Mouse (Mus musculus) neural tube, embryonic 13.5 days (tissue): ENCODE measurements around the gene Pard3. TPM values are rescaled to one million over a fixed set of nuclear protein-coding genes. Genes with fewer than 3 reads are reported as not detected.

Experiments used
- ATAC-seq: fragments of 200-750 bp; cut with Nextera tagmentation; 2 replicates; pipeline ENCODE4 v1.8.0; 2017; ENCODE audit warnings: low read depth, mild to moderate bottlenecking, moderate TSS enrichment, moderate library complexity
- H3K27ac ChIP-seq: fragments of 300-500 bp; sonication (generic); replicated peaks from 2 replicates; pipeline ENCODE4 v1.5.1; 2015; ENCODE audit warnings: moderate library complexity, mild to moderate bottlenecking, inconsistent platforms
- H3K27me3 ChIP-seq: fragments of 300-500 bp; sonication (generic); 2 replicates; pipeline ENCODE4 v1.6.1; 2015; ENCODE audit warnings: mild to moderate bottlenecking, inconsistent platforms
- H3K36me3 ChIP-seq: fragments of 300-500 bp; sonication (generic); 2 replicates; pipeline ENCODE4 v1.6.1; 2015; ENCODE audit warnings: mild to moderate bottlenecking, inconsistent platforms
- H3K4me1 ChIP-seq: fragments of 300-500 bp; sonication (generic); replicated peaks from 2 replicates; pipeline ENCODE4 v1.6.1; 2015; ENCODE audit warnings: inconsistent platforms
- H3K4me2 ChIP-seq: fragments of 300-500 bp; sonication (generic); 2 replicates; pipeline ENCODE4 v1.6.1; 2015; ENCODE audit warnings: inconsistent platforms, mild to moderate bottlenecking, moderate library complexity
- H3K4me3 ChIP-seq: fragments of 300-500 bp; sonication (generic); 2 replicates; pipeline ENCODE4 v1.5.1; 2015; ENCODE audit warnings: mild to moderate bottlenecking, inconsistent platforms
- H3K9ac ChIP-seq: fragments of 300-500 bp; sonication (generic); 2 replicates; pipeline ENCODE4 v1.6.1; 2015; ENCODE audit warnings: moderate library complexity, mild to moderate bottlenecking, inconsistent platforms
- H3K9me3 ChIP-seq: fragments of 300-500 bp; sonication (generic); 2 replicates; pipeline ENCODE4 v1.6.1; 2016; ENCODE audit warnings: inconsistent platforms
- WGBS: fragments of 180-500 bp; shearing (Covaris S2); methylation state at CpG from one replicate; pipeline ENCODE4 v1.1.7; 2015; 5-methylcytosine and 5-hydroxymethylcytosine counted together
- polyA plus RNA-seq: library from polyadenylated mRNA; unstranded; fragments of >200 nt; fragmentation: Nextera tagmentation; extraction: Ambion mirVana; gene quantifications from 2 replicates; pipeline ENCODE4 v1.2.1, GENCODE M21; 2015

Pard3 gene
- polyA plus RNA-seq, 1 experiment from 2014 or later, result 20.9 TPM

DNA sequence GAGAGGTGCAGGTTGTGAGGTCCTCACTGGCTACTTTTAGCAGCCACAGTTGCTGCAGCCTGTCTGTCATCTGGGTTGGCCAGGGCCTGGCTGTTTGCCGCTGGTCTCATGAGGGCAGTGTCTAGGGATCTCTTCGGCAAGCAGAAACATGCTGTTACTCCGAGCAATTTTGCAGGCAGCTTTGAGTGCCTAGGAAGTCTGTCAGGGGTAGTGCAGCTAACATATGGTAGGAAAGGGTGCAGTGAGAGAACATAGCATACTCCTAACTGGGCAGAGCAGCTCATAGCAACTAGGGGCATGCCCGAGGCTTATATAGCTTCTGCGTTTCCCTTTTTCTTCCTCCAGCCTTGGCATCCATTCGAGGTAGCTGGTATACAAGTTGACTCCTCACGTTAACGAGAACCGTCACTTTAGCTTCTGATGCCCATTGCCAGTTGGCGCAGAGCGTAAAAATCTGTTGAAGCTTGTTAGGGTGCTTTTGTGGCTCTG lies 54.7 kb downstream of the Pard3 start:
- no peak for ATAC-seq
- H3K4me1 ChIP-seq, result peaks cover 22% of the 10 kb centered on the region
- peak overlapping the region; percentile 38 for H3K27ac ChIP-seq
- no peak overlapping the region for H3K9ac ChIP-seq
- no peaks in the 10 kb centered on the region for H3K27me3 ChIP-seq
- no peaks in the 10 kb centered on the region for H3K36me3 ChIP-seq
- H3K9me3 ChIP-seq, result no peaks in the 10 kb centered on the region
- 73% methylated on average over 11 of the region's 11 CpGs for WGBS
- no peak overlapping the region for H3K4me3 ChIP-seq
- H3K4me2 ChIP-seq, result no peak overlapping the region

GRCm38 (mm10) chr8:127123391-127123790 lies 59.7 kb downstream of the Pard3 start:
- Histone ChIP-seq H3K9me3 (no peaks in the 10 kb centered on the region), H3K4me1 (peaks cover 49% of the 10 kb centered on the region), H3K9ac (no peak overlapping the region), H3K27me3 (no peaks in the 10 kb centered on the region), H3K27ac (no peak overlapping the region), H3K4me2 (no peak overlapping the region), H3K36me3 (no peaks in the 10 kb centered on the region), H3K4me3 (no peak overlapping the region)
- WGBS, result 91% methylated on average over 3 of the region's 3 CpGs
- no peak for ATAC-seq

- Histone ChIP-seq H3K4me3 (no peak overlapping the region), H3K9me3 (no peaks in the 10 kb centered on the region), H3K36me3 (no peaks in the 10 kb centered on the region), H3K27ac (no peak overlapping the region), H3K9ac (no peak overlapping the region), H3K4me1 (peaks cover 46% of the 10 kb centered on the region), H3K4me2 (no peak overlapping the region), H3K27me3 (no peaks in the 10 kb centered on the region)
- no peak for ATAC-seq
- WGBS, result 63% methylated on average over 8 of the region's 8 CpGs
These were observed 61.1 kb downstream of the Pard3 start for GRCm38 (mm10) chr8:127124795-127125194.

GRCm38 (mm10) chr8:127125686-127126683 lies 62.3 kb downstream of the Pard3 start:
- Histone ChIP-seq H3K9ac (0 out of 2 replicates have a peak overlapping the region, but pooled peaks have one; percentile 5), H3K36me3 (no peaks in the 10 kb centered on the region), H3K9me3 (no peaks in the 10 kb centered on the region), H3K27ac (no peak overlapping the region), H3K4me3 (no peak overlapping the region), H3K4me1 (peaks cover 55% of the 10 kb centered on the region), H3K4me2 (no peak overlapping the region), H3K27me3 (no peaks in the 10 kb centered on the region)
- WGBS, result 37% methylated on average over 11 of the region's 11 CpGs
- ATAC-seq, result no peak

DNA sequence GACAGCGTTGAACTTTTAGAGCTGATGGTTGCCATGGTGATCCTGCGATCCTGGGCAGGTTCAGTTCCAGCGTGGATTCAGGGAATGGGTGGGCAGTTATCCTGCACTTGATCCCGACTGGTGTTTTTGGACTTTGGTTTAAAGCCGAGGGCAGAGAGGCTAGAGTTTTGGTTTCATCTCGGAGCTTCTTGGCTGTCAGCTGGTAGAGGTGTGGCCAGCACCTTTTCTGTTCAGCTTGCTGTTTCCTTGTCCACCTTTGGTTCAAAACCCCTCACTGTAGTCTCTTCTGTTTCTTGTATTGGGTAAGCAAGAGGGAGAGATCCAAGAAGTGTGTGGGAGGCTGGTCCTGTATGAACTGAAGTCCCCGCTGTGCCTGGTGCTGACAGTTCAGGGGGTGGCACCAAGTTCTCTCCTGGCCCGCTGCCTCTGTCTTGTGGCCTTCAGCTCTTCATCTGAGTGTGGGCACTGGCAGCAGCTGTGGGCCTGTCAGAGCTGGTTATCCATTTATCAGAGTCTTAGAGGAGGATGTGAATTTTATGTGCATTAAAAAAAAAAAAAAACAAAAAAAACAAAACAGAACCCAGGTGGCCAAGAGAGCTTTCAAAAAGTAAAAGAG lies 65.2 kb downstream of the Pard3 start:
- no peak overlapping the region for H3K27ac ChIP-seq

GRCm38 (mm10) chr8:127134327-127134726 lies 70.6 kb downstream of the Pard3 start:
- Histone ChIP-seq H3K36me3 (no peaks in the 10 kb centered on the region), H3K4me2 (no peak overlapping the region), H3K27ac (no peak overlapping the region), H3K4me1 (peaks cover 39% of the 10 kb centered on the region), H3K9ac (no peak overlapping the region), H3K9me3 (no peaks in the 10 kb centered on the region), H3K27me3 (no peaks in the 10 kb centered on the region), H3K4me3 (no peak overlapping the region)
- 0 out of 2 replicates have a peak, but pooled peaks have one; percentile 9 for ATAC-seq
- WGBS, result 54% methylated on average over 5 of the region's 5 CpGs

More for the DNA sequence above, 65.2 kb downstream of the Pard3 start:
- no peak for ATAC-seq
- H3K36me3 ChIP-seq, result no peaks in the 10 kb centered on the region
- 46% methylated on average over 8 of the region's 8 CpGs for WGBS
- no peaks in the 10 kb centered on the region for H3K9me3 ChIP-seq
- H3K4me3 ChIP-seq, result no peak overlapping the region
- H3K9ac ChIP-seq, result no peak overlapping the region
- H3K27me3 ChIP-seq, result no peaks in the 10 kb centered on the region
- no peak overlapping the region for H3K4me2 ChIP-seq
- peaks cover 57% of the 10 kb centered on the region for H3K4me1 ChIP-seq

- no peaks in the 10 kb centered on the region for H3K36me3 ChIP-seq
- no peak for ATAC-seq
- no peak overlapping the region for H3K9ac ChIP-seq
- WGBS, result 69% methylated on average over 2 of the region's 2 CpGs
- no peaks in the 10 kb centered on the region for H3K9me3 ChIP-seq
- peaks cover 27% of the 10 kb centered on the region for H3K4me1 ChIP-seq
- H3K27ac ChIP-seq, result no peak overlapping the region
- H3K4me2 ChIP-seq, result no peak overlapping the region
- H3K4me3 ChIP-seq, result no peak overlapping the region
- H3K27me3 ChIP-seq, result no peaks in the 10 kb centered on the region
These were observed 72.5 kb downstream of the Pard3 start for GRCm38 (mm10) chr8:127136201-127136600.

- Histone ChIP-seq H3K27me3 (no peaks in the 10 kb centered on the region), H3K9me3 (no peaks in the 10 kb centered on the region), H3K9ac (no peak overlapping the region), H3K27ac (no peak overlapping the region), H3K4me2 (no peak overlapping the region), H3K4me3 (no peak overlapping the region), H3K4me1 (peaks cover 27% of the 10 kb centered on the region), H3K36me3 (no peaks in the 10 kb centered on the region)
- no peak for ATAC-seq
- WGBS, result 89% methylated on average over 2 of the region's 2 CpGs
These were observed 73.1 kb downstream of the Pard3 start for GRCm38 (mm10) chr8:127136781-127137180.

DNA sequence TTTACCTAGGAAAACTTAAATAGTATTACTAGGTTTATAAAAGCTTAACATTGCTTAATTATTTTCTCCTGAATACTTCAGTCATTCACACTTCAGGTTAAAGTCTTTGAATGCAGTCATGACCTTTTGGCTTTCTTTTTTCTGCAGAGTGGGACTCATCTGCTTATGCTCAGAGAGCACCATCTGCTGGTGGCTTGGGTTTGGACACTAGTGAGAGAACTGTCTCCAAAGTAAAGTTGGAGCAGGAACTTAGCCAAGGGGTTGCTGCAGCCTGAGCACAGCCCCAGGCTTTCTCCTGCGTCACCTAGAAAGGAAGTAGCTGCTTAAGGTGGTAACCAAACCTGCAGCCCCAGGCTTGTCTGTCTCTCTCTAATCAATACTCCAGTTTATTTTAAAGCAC lies 75.5 kb downstream of the Pard3 start:
- 27% methylated on average over 1 of the region's 1 CpGs for WGBS
- no peaks in the 10 kb centered on the region for H3K36me3 ChIP-seq
- H3K27ac ChIP-seq, result no peak overlapping the region
- peaks cover 24% of the 10 kb centered on the region for H3K4me1 ChIP-seq
- no peak overlapping the region for H3K9ac ChIP-seq
- H3K4me2 ChIP-seq, result no peak overlapping the region
- ATAC-seq, result 0 out of 2 replicates have a peak, but pooled peaks have one; percentile 56
- no peaks in the 10 kb centered on the region for H3K9me3 ChIP-seq
- H3K4me3 ChIP-seq, result no peak overlapping the region
- H3K27me3 ChIP-seq, result no peaks in the 10 kb centered on the region

- Histone ChIP-seq H3K4me1 (peaks cover 26% of the 10 kb centered on the region), H3K4me2 (no peak overlapping the region), H3K36me3 (no peaks in the 10 kb centered on the region), H3K27me3 (no peaks in the 10 kb centered on the region), H3K27ac (no peak overlapping the region), H3K4me3 (no peak overlapping the region), H3K9ac (no peak overlapping the region), H3K9me3 (no peaks in the 10 kb centered on the region)
- 94% methylated on average over 2 of the region's 2 CpGs for WGBS
- ATAC-seq, result no peak
These were observed 77.3 kb downstream of the Pard3 start for GRCm38 (mm10) chr8:127140945-127141344.

- H3K36me3 ChIP-seq, result no peaks in the 10 kb centered on the region
- ATAC-seq, result no peak
- no peaks in the 10 kb centered on the region for H3K9me3 ChIP-seq
- no peak overlapping the region for H3K4me3 ChIP-seq
- H3K4me2 ChIP-seq, result no peak overlapping the region
- H3K9ac ChIP-seq, result no peak overlapping the region
- no peaks in the 10 kb centered on the region for H3K27me3 ChIP-seq
- no peak overlapping the region for H3K27ac ChIP-seq
- 60% methylated on average over 7 of the region's 7 CpGs for whole genome bisulfite sequencing
- peaks cover 32% of the 10 kb centered on the region for H3K4me1 ChIP-seq
These were observed 79.9 kb downstream of the Pard3 start for GRCm38 (mm10) chr8:127143641-127144040.

DNA sequence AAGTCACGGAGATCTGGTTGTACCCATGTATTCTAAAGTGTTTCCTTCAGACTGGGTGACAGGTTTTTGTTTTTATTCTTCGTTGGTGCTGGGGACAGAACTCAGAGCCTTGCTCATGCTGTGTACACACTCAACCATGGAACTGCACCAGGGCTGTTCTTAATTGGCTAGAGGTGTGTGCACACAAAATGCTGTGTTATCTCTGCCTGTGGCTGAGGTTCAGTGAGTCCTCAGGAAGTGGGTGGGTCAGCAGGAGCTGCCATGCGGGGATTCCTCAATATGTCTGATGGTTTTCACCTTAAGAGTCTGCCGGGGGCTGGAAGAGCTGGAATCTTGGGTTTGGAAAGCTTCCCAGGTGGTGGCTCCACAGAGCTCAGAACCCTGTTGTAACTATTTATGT lies 80.9 kb downstream of the Pard3 start:
- Histone ChIP-seq H3K27ac (no peak overlapping the region), H3K4me2 (no peak overlapping the region), H3K36me3 (no peaks in the 10 kb centered on the region), H3K4me1 (peaks cover 37% of the 10 kb centered on the region), H3K9ac (no peak overlapping the region), H3K4me3 (no peak overlapping the region), H3K9me3 (no peaks in the 10 kb centered on the region), H3K27me3 (no peaks in the 10 kb centered on the region)
- WGBS, result 65% methylated on average over 4 of the region's 4 CpGs
- ATAC-seq, result no peak
